Mouse (Mus musculus) adrenal gland, adult 2 months (tissue): ENCODE data around the gene E130311K13Rik. TPM values are rescaled to one million over a fixed set of nuclear protein-coding genes. Genes with fewer than 3 reads are reported as not detected.

Experiments used
- DNase-seq: peaks from one replicate; pipeline ENCODE4 v3.0.0; 2021
- polyA plus RNA-seq: library from polyadenylated mRNA; depleted of rRNA; stranded (reverse); fragments of >200 nt; gene quantifications from 2 replicates; pipeline ENCODE4 v1.2.3, GENCODE M21; 2012; rRNA removed
- total RNA-seq, 2 experiments: library from RNA; stranded (reverse); gene quantifications; 2 replicates each; pipeline ENCODE4 v1.2.3; 2021

E130311K13Rik gene
- total and polyA plus RNA-seq, 3 experiments = 5.9 to 14.5 (median 9.2) TPM

GRCm38 (mm10) chr3:63895786-63896185, 33.5 kb downstream of the E130311K13Rik start:
- DNase-seq = no peak

DNA sequence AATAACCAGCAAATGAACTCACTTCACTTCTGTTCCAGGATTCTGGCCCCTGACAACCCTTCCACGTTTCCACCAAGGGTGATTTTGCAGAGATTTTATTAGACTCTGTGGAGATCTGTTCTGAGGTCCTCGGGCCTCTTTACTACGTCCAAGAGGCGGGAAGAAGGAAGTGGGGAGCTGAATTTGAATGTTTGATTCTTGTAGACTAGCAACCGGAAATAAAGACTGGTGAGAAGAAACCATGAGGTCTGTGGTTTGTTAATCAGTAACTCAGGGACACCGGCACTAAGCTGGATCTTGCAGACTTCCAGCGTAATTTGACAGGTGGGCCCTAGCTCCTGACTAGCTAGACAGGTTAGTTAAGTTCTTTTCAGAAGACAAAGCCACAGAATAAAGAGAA, 35.6 kb downstream of the E130311K13Rik start:
- DNase-seq = no peak

GRCm38 (mm10) chr3:63892154-63892553, 37.1 kb downstream of the E130311K13Rik start:
- DNase-seq = no peak

DNA sequence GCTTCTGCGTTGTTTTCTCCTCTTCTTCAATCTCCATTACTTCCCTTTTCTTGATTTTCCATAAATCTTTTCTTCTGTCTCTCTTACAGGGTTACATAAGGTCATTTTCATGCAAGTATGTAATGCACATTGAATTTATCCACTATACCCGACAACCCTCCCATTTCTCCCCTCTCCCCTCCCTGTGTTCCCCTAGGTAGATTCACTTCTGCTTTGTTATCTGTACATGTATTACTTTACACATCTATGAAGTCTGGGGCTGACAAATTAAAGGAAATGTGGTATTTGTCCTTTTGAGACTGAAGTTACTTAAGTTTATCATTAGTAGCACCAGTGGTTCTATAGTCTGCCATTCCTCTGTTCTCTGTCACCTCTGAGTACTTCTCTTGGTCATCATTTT, 48.2 kb downstream of the E130311K13Rik start:
- no peak for DNase-seq

GRCm38 (mm10) chr3:63878995-63879666, 50.1 kb downstream of the E130311K13Rik start:
- no peak for DNase-seq

DNA sequence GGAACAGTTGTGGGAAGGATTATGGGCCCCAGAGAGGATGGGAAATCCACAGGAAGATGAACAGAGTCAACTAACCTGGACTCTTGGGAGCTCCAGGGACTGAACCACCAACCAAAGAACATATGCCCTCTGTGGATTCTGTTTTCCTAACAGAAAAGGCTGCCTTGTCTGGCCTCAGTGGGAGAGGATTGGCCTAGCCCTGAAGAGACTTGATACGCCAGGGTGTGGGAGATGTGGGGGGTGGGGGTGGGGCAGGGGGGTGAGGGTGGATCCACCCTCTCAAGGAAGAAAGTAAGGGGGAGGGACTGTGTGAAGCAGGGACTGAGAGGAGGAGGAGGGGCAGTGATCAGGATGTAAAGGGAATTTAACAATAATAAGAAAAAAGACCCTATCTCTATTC, 56.5 kb downstream of the E130311K13Rik start:
- DNase-seq = no peak

DNA sequence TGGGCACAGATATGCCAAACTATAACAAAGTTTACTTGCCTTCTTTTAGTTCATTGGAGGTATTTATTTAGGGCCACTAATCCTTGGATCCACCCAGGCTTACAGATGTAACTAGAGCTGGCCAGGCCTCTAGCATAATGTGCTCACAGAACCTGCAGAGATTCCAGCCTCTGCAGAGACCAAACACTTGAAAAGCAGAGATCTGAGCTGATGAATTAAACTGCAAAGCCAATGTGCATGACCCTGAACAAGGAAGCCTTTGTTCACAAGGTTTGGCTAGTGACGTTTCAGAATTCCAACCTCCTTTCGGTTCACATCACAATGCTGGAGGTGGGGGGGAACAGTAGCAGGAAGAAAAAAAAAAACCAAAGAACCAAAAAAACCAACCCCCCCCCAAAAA, 58.0 kb downstream of the E130311K13Rik start:
- no peak for DNase-seq

- peak; percentile 10 for DNase-seq
Measured at GRCm38 (mm10) chr3:63868285-63868684, 61.0 kb downstream of the E130311K13Rik start.

- DNase-seq = no peak
Measured at GRCm38 (mm10) chr3:63865069-63865468, 64.2 kb downstream of the E130311K13Rik start.

Other genes starting within 250 kb of the E130311K13Rik start
- not detected for gene Plch1, start 30.0 kb downstream of the E130311K13Rik start, total RNA-seq
- not detected in 2 replicates for gene Plch1, start 30.0 kb downstream of the E130311K13Rik start, polyA plus RNA-seq
- gene Slc33a1, start 35.3 kb upstream of the E130311K13Rik start, total RNA-seq = 10 to 100 TPM; 25.5 to 39.3 TPM
- gene Slc33a1, start 35.3 kb upstream of the E130311K13Rik start, polyA plus RNA-seq = 33.2 and 35.2 TPM in 2 replicates
- 10 to 100 TPM; 19.5 to 25.3 TPM for gene Gmps, start 46.6 kb upstream of the E130311K13Rik start, total RNA-seq
- gene Gmps, start 46.6 kb upstream of the E130311K13Rik start, polyA plus RNA-seq = 1.7 and 2.3 TPM in 2 replicates
- gene Vmn2r1, start 152.1 kb upstream of the E130311K13Rik start, total RNA-seq = under 1 TPM; 0.09 to 0.21 TPM
- gene Vmn2r1, start 152.1 kb upstream of the E130311K13Rik start, polyA plus RNA-seq = 0.06 TPM in 2 replicates
- not detected for gene Vmn2r2, start 212.5 kb upstream of the E130311K13Rik start, total RNA-seq
- not detected in 2 replicates for gene Vmn2r2, start 212.5 kb upstream of the E130311K13Rik start, polyA plus RNA-seq